Mouse (Mus musculus): ENCODE measurements around the gene Emc7.

Emc7 gene

GRCm38 (mm10) chr2:112518541-112518940 lies 63.7 kb downstream of the Emc7 start:
- DNase-seq (ENCODE audit: inconsistent ontology term): no peak

GRCm38 (mm10) chr2:112520526-112521482 lies 66.0 kb downstream of the Emc7 start:
- DNase-seq (ENCODE audit: inconsistent ontology term): peak; percentile 61
